Mouse (Mus musculus) myocyte (in vitro differentiated cells): ENCODE measurements around the gene Fbxl5.

Source experiments
- CEBPB ChIP-seq: IDR thresholded peaks from 2 replicates; pipeline ENCODE4 v1.6.1; 2011; ENCODE audit warnings: mild to moderate bottlenecking, moderate library complexity; ENCODE audit not compliant: poor library complexity, insufficient read depth, severe bottlenecking
- E2F4 ChIP-seq: IDR thresholded peaks from one replicate; pipeline ENCODE4 v1.6.1; 2011; ENCODE audit warnings: mild to moderate bottlenecking, control low read depth, moderate library complexity; ENCODE audit not compliant: insufficient read depth
- MAX ChIP-seq: IDR thresholded peaks from one replicate; pipeline ENCODE4 v1.6.1; 2011; ENCODE audit warnings: low read depth, mild to moderate bottlenecking, control low read depth
- MYOD1 ChIP-seq, 3 experiments: IDR thresholded peaks; one replicate each; pipeline ENCODE4 v1.6.1; 2011; ENCODE audit warnings: control low read depth in 2 of 3, low read depth in 2 of 3, mild to moderate bottlenecking in 2 of 3, moderate library complexity in 1 of 3; ENCODE audit not compliant: insufficient read length in 2 of 3, control insufficient read depth in 1 of 3
- POLR2A ChIP-seq: IDR thresholded peaks from one replicate; pipeline ENCODE4 v1.6.1; 2011; ENCODE audit warnings: low read depth, mild to moderate bottlenecking, control low read depth, moderate library complexity; ENCODE audit not compliant: insufficient read length
- POLR2AphosphoS2 ChIP-seq: IDR thresholded peaks from one replicate; pipeline ENCODE4 v1.6.1; 2011; ENCODE audit warnings: low read depth, control low read depth; ENCODE audit not compliant: insufficient read length
- SRF ChIP-seq: IDR thresholded peaks from one replicate; pipeline ENCODE4 v1.6.1; 2011; ENCODE audit warnings: low read depth; ENCODE audit not compliant: control insufficient read depth, insufficient read length
- TCF12 ChIP-seq: IDR thresholded peaks from one replicate; pipeline ENCODE4 v1.6.1; 2011; ENCODE audit warnings: mild to moderate bottlenecking, control low read depth; ENCODE audit not compliant: poor library complexity, insufficient read depth, severe bottlenecking
- USF1 ChIP-seq: IDR thresholded peaks from one replicate; pipeline ENCODE4 v1.6.1; 2011; ENCODE audit warnings: low read depth, mild to moderate bottlenecking, control low read depth, moderate library complexity

- TF ChIP-seq POLR2A (no peak), E2F4 (no peak), MYOD1 (IDR thresholded peaks at IDR 0.05; ENCODE audit: control insufficient read depth in 1 of 3, insufficient read length in 2 of 3, low read depth in 2 of 3) (no peak), MAX (no peak), CEBPB (no peak), TCF12 (no peak), SRF (no peak), POLR2AphosphoS2 (no peak), USF1 (no peak)
These were observed 99.0 kb downstream of the Fbxl5 start for GRCm38 (mm10) chr5:43722452-43722783.
